Mouse (Mus musculus): ENCODE data around the gene Tbata. TPM values are rescaled to one million over a fixed set of nuclear protein-coding genes. Genes with fewer than 3 reads are reported as not detected.

Gene Tbata
- polyA plus RNA-seq, 1 experiment = 0.14 TPM

DNA sequence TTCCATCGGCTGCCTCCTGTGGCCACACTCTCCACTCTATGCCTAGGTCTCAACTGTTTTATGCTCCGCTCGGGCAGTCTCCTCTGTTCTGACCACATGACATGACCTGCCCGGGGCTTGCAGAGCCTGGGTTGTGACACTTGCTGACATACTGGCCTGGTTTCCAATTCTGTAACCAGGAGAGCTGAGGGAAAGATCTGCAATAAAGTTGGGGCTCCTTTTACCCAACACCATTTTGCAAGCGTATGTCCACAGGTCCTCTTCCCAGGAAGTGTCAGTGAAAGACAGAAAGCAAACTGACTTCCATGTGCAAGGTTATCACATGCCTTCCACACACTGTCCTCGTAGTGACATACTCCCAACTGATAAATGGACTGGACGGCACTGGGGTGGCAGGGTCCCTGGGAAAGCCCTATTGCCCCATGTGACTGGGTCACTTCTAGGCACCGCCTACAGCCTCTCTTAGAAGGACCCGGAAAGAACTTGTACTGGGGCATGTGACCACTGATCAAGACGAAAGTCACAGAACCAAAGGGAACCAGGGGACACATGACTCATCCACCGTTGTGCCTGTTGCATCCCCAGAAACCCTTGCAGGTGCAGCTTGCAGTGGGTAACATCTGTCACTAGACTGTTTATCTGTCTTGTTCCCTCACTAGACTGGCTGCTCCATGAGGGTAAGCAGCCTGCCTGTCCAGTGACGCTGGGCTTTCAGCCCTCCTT is 30.0 kb downstream of the Tbata start:
- DNase-seq (ENCODE audit: low read depth, low spot score) = no peak
- 73% methylated on average over 12 of the region's 12 CpGs for WGBS

DNA sequence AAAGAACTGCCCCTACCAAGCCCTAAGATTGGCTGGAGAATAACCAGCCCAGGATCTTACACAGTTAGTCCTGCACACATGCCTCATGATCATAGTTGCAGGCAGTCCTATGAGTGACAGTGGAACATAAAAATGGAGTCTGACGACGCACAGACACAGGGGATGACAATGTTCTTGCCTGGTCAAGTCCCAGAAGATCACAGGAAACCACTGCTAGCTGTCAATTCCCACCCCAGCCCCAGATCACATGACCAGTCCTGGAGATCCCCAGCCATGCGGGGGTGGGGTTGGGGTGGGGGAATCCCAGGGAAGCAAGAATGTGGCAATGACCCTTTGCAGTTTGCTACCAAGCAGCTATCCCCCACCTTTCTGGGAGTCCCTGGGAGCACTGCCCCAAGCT is 32.2 kb downstream of the Tbata start:
- 57% methylated on average over 3 of the region's 3 CpGs for WGBS
- DNase-seq (ENCODE audit: low read depth, low spot score) = no peak

DNA sequence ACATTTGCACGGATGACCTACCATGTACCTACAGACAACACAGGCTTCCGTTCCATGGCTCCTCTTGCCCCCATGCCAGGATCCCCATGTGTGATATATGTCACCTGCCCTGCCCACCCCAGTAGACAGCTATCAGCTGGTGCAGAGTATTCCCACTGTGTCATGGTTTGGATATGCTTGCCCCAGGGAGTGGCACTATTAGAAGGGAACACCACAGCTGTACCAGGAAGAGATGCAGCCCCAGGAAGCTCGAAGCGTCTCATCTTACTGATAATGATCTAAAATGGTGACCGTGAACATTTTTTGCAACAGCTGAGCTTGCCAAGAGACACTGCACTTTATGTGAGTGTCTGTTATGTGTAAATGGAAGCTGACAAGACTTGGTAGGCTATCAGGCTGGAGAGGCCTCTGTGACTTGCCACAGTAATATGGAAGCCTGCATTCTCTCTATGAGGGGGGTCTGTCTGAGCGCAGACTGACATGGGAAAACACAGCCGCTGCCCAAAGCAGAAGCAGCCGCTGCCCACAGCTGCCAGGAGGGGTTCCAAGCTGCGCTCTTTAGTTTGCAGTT is 36.4 kb downstream of the Tbata start:
- no peak for DNase-seq (ENCODE audit: low read depth, low spot score)
- 73% methylated on average over 9 of the region's 9 CpGs for WGBS

DNA sequence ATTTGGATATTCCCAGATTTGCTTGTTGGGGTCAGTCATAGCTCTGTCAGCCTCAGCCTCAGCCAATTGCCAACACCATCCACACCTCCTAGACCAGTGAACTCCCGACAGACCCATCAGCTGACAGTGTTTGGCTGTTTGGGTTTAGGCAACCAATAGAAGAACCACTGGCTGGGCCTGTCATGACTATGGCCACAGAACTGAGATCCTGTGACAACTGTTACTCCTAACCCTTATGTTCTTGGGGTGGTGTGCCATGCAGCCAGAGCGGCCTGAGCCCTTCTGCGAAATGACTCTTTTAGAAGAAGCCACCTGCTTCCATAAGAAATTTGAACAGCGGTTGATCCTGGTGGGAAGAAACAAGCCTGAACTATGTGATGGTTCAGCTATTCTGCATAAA is 39.4 kb downstream of the Tbata start:
- DNase-seq (ENCODE audit: low read depth, low spot score) = no peak
- 84% methylated on average over 4 of the region's 4 CpGs for WGBS

DNA sequence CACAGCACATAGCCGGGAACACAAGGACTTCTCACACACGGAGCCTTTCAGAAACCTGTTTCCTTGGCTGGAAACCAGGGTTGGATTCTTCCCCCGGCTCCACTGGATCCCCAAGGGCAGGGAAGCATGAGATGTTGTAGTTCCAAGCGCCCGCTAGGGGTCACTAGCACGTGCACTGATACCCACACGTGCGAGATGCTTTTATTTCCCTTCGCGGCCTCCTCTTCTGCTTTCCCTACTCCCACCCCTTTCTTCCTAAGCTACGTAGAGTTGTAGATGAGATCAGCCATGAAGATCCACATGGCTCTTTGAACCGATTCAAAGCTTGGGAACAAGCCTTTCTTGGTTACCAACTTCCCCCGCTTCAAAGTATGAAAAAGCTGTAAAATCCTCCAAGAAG is 40.0 kb downstream of the Tbata start:
- peak; percentile 11 for DNase-seq (ENCODE audit: low read depth, low spot score)
- WGBS = 11% methylated on average over 13 of the region's 13 CpGs

DNA sequence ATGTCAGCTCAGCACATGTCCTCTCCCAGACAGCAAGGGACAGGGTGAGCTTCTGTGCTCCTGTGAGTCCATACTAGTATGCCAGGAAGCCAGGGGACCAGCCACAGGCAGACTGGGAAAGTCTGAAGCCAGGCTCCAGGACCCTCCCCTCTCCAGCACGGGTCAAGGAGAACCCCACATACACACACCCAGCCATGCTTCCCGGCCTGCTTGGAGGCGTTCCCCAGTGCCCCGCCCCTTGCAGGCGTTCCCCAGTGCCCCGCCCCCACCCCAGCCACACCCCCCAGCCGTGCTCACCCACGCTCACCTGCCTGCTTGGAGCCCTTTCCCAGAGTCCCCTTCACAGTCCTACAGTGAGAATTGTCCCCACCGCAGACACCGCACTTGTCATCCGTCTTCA is 41.1 kb downstream of the Tbata start:
- no peak for DNase-seq (ENCODE audit: low read depth, low spot score)
- WGBS = 20% methylated on average over 11 of the region's 11 CpGs

DNA sequence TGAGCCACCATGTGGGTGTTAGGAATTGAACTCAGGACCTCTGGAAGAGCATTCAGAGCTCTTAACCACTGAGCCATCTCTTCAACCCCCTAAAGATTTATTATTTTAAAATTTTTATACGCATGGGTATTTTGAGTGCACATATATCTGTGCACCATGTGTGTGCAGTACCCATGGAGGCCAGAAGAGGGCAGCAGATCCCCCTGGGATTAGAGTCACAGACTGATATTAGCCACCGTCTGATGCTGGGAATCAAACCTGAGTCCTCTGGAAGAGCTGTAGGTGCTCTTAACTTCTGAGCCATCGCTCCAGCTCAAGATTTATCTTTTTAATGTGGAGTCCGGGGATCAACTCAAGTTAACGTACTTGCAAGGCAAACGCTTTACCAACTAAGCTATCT is 43.9 kb downstream of the Tbata start:
- no peak for DNase-seq (ENCODE audit: low read depth, low spot score)
- WGBS = 99% methylated on average over 6 of the region's 6 CpGs

DNA sequence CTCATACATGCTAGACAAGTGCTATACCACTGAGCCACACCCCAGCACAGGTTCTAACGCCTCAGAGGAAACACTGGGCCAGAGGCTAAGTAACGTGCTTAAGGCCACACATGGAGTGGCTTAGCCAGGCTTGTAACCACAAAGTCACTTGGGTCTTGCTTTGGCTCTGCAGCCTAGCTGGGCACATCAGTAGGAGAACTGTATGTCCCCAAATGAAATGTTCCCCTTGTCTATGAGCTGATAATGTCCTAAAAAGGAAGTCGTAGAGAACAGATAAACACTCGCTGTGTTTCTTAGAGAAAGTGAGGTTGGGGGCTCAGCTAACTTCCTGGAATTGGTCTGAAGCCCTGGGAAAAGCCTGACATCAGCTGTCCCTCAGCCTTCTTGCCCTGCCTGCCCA is 44.4 kb downstream of the Tbata start:
- no peak for DNase-seq (ENCODE audit: low read depth, low spot score)
- 67% methylated on average over 4 of the region's 4 CpGs for WGBS

DNA sequence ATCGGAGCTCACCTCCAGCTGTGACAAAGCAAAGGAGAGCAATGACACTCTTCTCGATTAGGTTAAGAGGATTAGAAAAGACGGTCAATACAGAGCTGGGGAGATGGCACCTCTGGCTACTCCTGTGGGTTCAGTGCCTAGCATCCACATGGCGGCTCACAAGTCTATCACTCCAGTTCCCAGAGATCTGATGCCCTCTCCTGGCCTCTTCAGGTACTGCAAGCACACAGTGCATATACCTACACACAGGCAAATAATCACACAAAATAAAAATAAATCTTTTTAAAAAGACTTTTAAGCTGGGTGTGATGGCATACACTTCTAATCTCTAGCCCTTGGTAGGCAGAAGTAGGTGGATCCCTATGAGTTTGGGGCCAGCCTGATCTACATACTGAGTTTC is 47.6 kb downstream of the Tbata start:
- WGBS = 95% methylated on average over 4 of the region's 4 CpGs
- DNase-seq (ENCODE audit: low read depth, low spot score) = no peak

DNA sequence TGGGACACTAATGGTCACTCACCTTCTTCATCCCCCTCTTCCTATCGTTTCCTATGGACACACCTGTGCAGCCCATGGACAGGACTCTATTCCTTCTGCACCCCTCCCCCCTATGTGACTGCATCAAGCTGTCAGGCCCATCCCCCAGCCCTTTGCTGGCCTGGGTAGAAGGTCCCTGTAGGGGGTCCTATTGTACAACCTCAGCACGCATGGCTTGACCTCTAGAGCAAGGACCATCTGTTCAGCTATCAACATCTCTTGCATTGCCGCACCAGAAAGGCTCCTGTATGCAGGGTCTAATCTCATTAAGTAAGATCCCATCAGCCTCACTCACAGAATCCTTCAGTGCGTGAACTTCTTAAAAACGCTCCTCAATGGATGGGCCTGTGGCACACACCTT is 53.9 kb downstream of the Tbata start:
- WGBS = 87% methylated on average over 5 of the region's 5 CpGs
- DNase-seq (ENCODE audit: low read depth, low spot score) = no peak

DNA sequence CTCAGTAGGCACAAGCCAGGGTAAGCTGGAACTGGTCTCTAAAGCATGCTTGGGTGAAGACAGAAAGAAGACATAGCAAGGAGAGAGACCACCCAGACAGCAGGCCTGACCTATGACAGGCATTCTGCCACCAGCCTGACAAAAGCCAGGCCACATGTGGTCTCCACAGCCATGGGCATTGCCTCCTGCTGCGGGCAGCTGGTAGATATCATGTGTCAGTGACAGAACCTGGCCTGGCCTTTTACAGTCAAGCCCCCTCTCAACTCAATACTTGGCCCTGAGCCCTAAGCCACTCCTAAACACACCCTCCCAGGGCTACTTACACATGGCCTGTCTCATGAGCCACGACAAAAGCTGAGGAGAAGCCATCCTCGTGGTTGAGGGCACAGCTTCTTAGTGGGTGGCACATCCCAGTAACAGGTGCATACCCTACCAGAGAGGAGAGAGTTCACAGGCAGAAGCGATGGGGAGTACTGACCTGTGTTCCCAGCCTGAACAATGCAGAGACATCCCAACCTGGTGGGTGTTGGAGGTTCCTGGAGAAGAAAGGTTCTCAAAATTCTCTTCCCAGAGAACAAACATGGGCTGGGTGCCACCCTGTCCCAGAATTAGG is 55.1 kb downstream of the Tbata start:
- no peak for DNase-seq (ENCODE audit: low read depth, low spot score)
- WGBS = 40% methylated on average over 4 of the region's 4 CpGs

DNA sequence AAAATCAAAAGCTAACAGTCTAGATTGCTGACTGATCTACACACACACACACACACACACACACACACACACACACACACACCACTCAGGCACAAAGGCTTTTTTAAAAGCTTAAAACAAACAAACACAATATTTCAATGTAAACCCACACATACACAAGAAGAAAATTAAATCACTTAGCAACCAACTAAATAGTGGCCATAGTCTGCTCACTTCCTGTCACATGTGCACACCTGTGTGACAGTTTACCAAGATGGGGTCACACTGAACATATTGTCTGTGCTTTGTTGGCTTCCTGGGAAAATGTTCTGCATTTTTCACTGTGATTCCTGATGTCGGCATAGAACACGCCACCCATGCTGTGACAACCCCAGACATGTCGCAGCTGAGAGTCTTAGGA is 60.0 kb downstream of the Tbata start:
- no peak for DNase-seq (ENCODE audit: low read depth, low spot score)
- WGBS = 86% methylated on average over 3 of the region's 3 CpGs

DNA sequence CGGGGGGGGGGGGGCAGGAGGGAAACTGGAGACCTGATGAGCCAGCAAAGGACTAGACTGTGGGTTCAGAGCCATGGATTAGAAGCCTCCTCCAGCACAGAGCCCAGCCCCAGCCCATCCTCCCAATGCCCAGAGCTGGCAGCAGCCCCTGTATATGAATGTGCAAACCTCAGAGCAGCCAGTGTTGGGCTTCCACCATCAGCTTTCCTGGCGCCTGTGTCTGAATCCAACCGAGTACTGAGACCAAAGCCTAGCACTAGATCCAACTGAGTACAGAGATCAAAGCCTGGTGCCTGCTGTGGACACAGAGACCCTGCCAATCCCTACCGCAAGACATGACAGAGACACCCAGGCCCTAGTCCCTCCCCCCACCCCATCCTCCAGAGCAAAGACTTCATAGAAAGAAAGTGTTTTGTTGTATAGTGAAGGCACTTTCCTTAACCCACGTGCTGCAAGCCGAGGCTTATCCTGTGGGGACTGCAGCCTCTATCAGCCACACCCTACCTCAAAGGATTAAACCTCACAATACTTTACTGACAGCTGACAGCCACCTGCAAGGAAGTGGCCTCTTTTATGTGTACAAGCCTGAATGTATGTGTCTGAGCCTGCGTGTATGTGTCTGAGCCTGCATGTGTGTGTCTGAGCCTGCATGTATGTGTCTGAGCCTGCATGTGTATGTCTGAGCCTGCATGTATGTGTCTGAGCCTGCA is 61.3 kb downstream of the Tbata start:
- WGBS = 36% methylated on average over 7 of the region's 7 CpGs
- no peak for DNase-seq (ENCODE audit: low read depth, low spot score)

DNA sequence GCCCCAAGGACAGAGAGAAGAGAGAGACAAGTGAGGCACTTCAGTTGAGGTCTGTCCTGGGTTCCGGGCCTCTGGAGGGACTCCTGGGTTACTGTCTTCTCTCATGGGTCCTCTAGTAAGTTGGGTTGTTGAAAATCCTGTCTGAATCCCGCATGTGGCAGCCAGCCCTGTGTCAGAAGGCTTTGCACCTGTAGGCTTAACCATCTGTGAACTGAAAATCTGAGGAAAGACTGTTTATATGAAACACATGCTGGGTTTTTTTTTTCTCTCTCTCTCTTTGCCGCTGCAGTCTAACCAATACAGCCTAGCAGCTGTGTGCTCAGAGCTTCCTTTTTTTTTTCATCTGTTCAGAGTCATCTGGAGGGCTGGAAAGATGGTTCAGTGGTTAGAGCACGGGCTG is 62.6 kb downstream of the Tbata start:
- DNase-seq (ENCODE audit: low read depth, low spot score) = no peak

DNA sequence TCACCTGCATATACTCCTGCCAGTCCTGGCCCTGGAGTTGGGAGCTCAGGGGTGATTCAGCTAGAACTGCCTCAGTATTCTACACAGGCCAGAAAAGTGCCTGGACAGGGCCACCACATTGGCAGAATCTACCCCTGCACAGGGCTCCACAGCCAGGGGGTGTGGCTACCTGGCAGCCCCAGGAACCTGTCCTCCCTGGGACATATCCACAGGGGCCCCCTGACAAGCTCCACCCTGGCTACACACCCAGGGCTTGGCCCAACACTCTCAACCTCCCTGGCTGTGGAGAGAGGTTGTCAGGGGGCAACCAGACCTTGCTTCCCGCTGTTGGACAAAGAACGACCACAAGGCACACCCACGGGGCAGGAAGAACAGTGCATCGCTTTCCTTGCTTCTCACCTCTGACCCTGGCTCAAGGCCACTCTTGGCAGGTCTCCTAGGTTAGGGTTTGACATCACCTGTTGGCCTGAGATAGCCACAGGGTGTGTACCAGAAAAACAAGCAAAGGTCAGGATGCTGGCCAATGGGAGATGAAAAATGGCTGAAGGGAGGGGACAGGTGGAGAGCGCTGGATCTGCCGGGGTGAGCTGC is 64.0 kb downstream of the Tbata start:
- no peak for DNase-seq (ENCODE audit: low read depth, low spot score)
- 43% methylated on average over 6 of the region's 6 CpGs for WGBS

More for the DNA sequence above, 62.6 kb downstream of the Tbata start:
- WGBS = 80% methylated on average over 4 of the region's 4 CpGs

DNA sequence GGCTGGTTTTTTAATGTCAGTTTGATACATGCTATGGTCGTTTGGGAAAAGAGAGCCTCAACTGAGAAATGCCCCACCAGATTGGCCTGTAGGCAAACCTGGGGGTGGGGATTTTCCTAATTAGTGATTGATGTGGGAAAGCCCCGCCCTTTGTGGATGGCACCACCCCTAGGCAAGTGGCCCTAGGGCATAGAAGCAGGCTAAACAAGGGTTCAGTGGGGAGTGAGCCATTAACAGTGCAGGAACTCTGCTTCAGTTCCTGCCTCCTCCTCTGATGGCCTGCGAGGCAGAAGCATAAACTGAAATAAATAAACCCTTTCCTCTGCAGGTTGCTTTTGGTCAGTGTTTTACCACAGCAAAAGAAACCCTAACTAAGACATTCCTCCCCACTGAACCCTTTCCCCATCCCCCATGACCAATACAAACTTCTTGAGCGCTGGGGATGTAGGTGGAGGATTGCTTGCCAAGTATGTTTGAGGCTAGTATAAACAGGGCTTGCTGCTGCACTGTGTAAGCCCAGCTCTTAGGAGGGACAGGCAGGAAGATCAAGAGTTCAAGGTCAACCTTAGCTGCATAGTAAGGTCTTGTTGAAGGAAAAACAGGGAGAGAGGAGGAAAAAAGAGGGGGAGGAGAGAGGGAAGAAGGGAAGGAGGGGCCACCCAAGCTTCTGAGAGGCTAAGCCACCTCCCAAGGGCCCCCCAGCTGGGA is 65.1 kb downstream of the Tbata start:
- 45% methylated on average over 4 of the region's 4 CpGs for WGBS
- no peak for DNase-seq (ENCODE audit: low read depth, low spot score)

DNA sequence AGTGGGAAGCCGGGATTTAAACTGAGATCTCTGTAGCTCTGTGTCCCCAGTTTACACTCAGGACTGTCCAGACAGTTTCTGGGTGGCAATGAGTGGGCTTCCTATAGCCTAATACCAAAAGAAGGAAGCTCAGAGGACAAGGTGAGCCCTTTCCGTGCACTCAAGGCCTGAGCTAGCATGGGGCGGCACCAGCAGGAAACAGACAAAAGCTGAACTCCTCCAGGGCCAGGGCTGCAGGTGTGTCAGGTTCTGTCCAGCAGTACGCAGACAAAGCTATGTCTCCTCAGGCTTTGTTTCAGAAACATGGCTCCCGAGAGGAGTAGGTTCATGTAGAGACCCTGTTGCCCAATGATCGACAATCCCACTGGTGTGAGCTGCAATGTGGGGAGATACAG is 65.6 kb downstream of the Tbata start:
- no peak for DNase-seq (ENCODE audit: low read depth, low spot score)
- WGBS = 77% methylated on average over 6 of the region's 6 CpGs
